Mouse (Mus musculus) embryonic facial prominence, embryonic 12.5 days (tissue): ENCODE results near the gene Celf2. TPM values are rescaled to one million over a fixed set of nuclear protein-coding genes. Genes with fewer than 3 reads are reported as not detected.
A peak's percentile ranks its signal among the peaks of the same experiment; 100 is the strongest.

Experiments used
- ATAC-seq: fragments of 200-750 bp; cut with Nextera tagmentation; 2 replicates; pipeline ENCODE4 v1.8.0; 2017; ENCODE audit not compliant: insufficient number of reproducible peaks, insufficient read depth, low FRiP score, low TSS enrichment
- H3K27ac ChIP-seq: fragments of 300-500 bp; sonication (generic); 2 replicates; pipeline ENCODE4 v1.5.1; 2016; ENCODE audit warnings: mild to moderate bottlenecking
- H3K27me3 ChIP-seq: fragments of 300-500 bp; sonication (generic); 2 replicates; pipeline ENCODE4 v1.6.1; 2016; ENCODE audit warnings: mild to moderate bottlenecking, moderate library complexity
- H3K36me3 ChIP-seq: fragments of 300-500 bp; sonication (generic); 2 replicates; pipeline ENCODE4 v1.6.1; 2016; ENCODE audit warnings: mild to moderate bottlenecking
- H3K4me1 ChIP-seq: fragments of 300-500 bp; sonication (generic); 2 replicates; pipeline ENCODE4 v1.6.1; 2016
- H3K4me2 ChIP-seq: fragments of 300-500 bp; sonication (generic); replicated peaks from 2 replicates; pipeline ENCODE4 v1.6.1; 2016; ENCODE audit warnings: mild to moderate bottlenecking, moderate library complexity
- H3K4me3 ChIP-seq: fragments of 300-500 bp; sonication (generic); 2 replicates; pipeline ENCODE4 v1.5.1; 2016; ENCODE audit warnings: mild to moderate bottlenecking
- H3K9ac ChIP-seq: fragments of 300-500 bp; sonication (generic); 2 replicates; pipeline ENCODE4 v1.6.1; 2016; ENCODE audit warnings: mild to moderate bottlenecking, moderate library complexity
- H3K9me3 ChIP-seq: fragments of 300-500 bp; sonication (generic); 2 replicates; pipeline ENCODE4 v1.6.1; 2016; ENCODE audit warnings: mild to moderate bottlenecking, moderate library complexity
- WGBS: fragments of 180-500 bp; shearing (Covaris S2); methylation state at CpG from one replicate; pipeline ENCODE4 v1.1.7; 2016; 5-methylcytosine and 5-hydroxymethylcytosine counted together
- polyA plus RNA-seq: library from polyadenylated mRNA; unstranded; fragments of >200 nt; fragmentation: Nextera tagmentation; extraction: Ambion mirVana; gene quantifications from 2 replicates; pipeline ENCODE4 v1.2.1, GENCODE M21; 2016

Celf2 gene
- polyA plus RNA-seq, 1 experiment from 2014 or later: 56.8 TPM

DNA sequence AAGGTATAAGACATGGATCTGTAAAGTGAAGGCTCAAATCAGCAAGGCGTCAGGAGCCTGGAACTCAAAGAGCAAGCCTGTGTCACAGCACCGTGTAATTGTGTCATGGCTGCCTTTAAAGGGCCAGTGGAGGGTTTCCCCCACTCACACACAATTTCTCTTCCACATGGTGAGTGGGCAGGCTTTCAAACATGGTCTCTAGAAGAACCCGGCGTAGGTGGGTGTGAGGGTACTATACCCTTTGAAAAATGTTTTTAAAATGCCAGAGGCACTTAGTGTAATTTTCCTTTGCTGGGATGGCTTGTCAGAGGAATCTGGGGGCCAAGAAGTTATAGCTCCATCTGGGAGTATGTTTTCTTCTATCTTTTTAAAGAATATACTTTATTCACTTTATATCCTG is 594.0 kb downstream of the Celf2 start:
- Histone ChIP-seq H3K9me3 (no peaks in the 10 kb centered on the region), H3K27me3 (no peaks in the 10 kb centered on the region), H3K4me1 (0 out of 2 replicates have a peak, but pooled peaks cover 2% of the 10 kb centered on the region), H3K9ac (no peak overlapping the region), H3K4me2 (no peak overlapping the region), H3K4me3 (no peak overlapping the region), H3K36me3 (no peaks in the 10 kb centered on the region), H3K27ac (no peak overlapping the region)
- no peak for ATAC-seq
- 80% methylated on average over 4 of the region's 4 CpGs for WGBS

DNA sequence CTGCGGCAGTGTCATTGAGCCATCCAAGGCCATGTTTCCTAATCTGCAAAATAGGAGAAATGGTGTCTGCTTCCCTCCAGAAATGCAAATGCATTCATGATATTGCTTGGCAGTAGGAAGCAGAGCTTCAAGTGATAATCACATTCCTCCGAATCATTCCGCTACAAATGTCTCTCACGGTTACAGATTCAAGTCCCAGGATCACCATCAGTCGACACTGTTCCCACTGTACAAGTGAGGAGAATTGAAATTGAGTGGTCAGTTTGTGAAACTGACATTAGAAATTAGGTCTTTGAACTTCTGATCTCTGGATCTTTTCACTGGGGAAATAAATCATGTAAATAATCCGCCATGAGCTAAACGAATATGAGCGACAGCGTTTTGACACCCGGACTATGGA is 596.0 kb downstream of the Celf2 start:
- H3K27me3 ChIP-seq: no peaks in the 10 kb centered on the region
- no peaks in the 10 kb centered on the region for H3K9me3 ChIP-seq
- H3K4me2 ChIP-seq: no peak overlapping the region
- 81% methylated on average over 10 of the region's 10 CpGs for WGBS
- H3K36me3 ChIP-seq: no peaks in the 10 kb centered on the region
- H3K9ac ChIP-seq: no peak overlapping the region
- H3K4me3 ChIP-seq: no peak overlapping the region
- ATAC-seq: no peak
- H3K4me1 ChIP-seq: peaks cover 2% of the 10 kb centered on the region; the same call in 1 of the 2 replicates
- H3K27ac ChIP-seq: no peak overlapping the region

DNA sequence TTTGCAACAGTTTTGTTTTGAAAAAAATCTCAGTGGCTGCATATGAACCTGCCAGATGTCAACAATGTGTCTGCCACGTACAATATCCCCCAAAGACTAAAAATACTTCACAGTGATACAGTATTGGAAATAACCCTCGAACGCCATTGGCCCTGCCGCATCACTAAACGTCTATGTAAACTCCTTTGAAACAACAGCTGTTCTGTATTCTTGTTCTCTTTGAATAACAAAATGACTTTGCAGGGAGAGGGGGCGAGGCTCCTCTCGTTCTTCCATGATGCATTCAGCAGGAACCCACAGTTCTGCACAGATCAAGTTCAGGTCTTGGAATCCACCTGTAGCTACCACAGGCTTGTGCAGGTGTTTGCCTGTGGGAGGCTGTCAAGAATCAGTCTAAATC is 597.4 kb downstream of the Celf2 start:
- peaks cover 2% of the 10 kb centered on the region; the same call in 1 of the 2 replicates for H3K4me1 ChIP-seq
- no peaks in the 10 kb centered on the region for H3K27me3 ChIP-seq
- no peak for ATAC-seq
- H3K4me2 ChIP-seq: no peak overlapping the region
- H3K9ac ChIP-seq: no peak overlapping the region
- H3K27ac ChIP-seq: no peak overlapping the region
- WGBS: 53% methylated on average over 7 of the region's 7 CpGs
- H3K36me3 ChIP-seq: no peaks in the 10 kb centered on the region
- H3K9me3 ChIP-seq: no peaks in the 10 kb centered on the region
- no peak overlapping the region for H3K4me3 ChIP-seq

DNA sequence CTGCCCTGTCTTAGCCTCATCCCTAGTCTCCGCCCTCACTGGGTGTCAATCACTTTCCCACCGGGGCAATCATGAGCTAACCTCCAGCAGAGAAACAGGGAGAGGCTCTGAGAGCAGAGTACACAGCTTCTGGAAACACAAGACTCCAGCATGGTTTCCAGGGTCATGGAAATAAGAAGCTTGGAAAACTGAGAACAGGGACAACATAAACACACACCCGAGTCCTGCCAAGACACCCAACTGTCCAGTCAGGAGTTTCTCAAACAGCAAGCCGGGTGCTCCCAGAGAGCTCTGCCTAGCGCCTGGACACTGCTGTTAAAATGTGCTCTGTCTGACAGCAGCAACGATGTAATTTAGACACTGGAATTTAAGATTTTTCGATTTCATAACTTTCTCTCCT is 599.4 kb downstream of the Celf2 start:
- Histone ChIP-seq H3K27ac (no peak overlapping the region), H3K4me2 (no peak overlapping the region), H3K9ac (no peak overlapping the region), H3K27me3 (no peaks in the 10 kb centered on the region), H3K36me3 (no peaks in the 10 kb centered on the region), H3K9me3 (no peaks in the 10 kb centered on the region), H3K4me1 (peaks cover 2% of the 10 kb centered on the region; the same call in 1 of the 2 replicates), H3K4me3 (no peak overlapping the region)
- no peak for ATAC-seq
- 61% methylated on average over 7 of the region's 7 CpGs for WGBS

DNA sequence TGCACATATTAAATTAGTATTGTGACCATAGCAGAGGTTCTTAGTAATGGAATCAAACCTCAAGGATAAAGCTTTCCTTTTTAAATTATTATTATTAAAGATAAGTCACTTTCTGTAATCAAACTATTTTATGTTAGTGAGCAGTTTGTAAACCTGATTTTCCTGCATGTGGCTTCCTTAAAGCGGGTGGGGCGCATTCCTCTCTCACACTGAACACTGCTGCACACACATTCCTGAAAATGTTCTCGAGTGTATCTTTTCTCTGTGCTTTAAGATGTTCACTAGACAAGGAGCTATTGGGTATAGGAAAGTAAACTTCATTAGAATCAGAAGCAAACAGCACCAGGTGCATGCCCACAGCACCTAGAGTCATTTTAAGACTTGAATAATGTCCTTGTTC is 605.0 kb downstream of the Celf2 start:
- no peak overlapping the region for H3K4me2 ChIP-seq
- WGBS: 76% methylated on average over 3 of the region's 3 CpGs
- H3K36me3 ChIP-seq: no peaks in the 10 kb centered on the region
- H3K9ac ChIP-seq: no peak overlapping the region
- ATAC-seq: no peak
- no peaks in the 10 kb centered on the region for H3K9me3 ChIP-seq
- H3K4me1 ChIP-seq: no peaks in the 10 kb centered on the region
- no peak overlapping the region for H3K4me3 ChIP-seq
- no peak overlapping the region for H3K27ac ChIP-seq
- no peaks in the 10 kb centered on the region for H3K27me3 ChIP-seq

DNA sequence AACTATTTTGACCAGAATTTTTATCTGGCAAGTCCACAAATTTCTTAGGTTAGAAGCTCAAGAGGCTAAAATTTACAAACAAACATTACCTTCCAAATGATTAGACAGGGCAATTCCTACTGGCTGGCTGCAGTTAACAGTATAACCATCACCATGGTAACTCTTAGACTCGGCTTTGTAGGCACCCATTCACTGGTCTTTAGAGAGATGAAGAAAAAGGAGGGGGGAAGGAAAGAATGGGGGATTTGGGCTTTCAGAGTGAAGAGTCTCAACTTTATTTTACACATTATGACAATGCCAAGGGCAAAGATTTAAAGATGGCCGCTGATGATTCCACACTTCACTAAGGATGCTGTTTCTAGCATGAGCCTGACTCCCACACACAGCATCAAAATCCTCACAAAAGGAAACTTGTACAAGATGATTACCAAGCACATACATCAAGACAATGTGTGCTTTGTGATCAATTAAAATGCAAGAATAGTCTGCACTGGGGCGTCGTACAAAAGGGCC is 606.1 kb downstream of the Celf2 start:
- Histone ChIP-seq H3K9me3 (no peaks in the 10 kb centered on the region), H3K4me3 (no peak overlapping the region), H3K9ac (no peak overlapping the region), H3K27me3 (no peaks in the 10 kb centered on the region), H3K4me1 (no peaks in the 10 kb centered on the region), H3K36me3 (no peaks in the 10 kb centered on the region), H3K4me2 (no peak overlapping the region), H3K27ac (no peak overlapping the region)
- no peak for ATAC-seq
- WGBS: 64% methylated on average over 4 of the region's 4 CpGs

DNA sequence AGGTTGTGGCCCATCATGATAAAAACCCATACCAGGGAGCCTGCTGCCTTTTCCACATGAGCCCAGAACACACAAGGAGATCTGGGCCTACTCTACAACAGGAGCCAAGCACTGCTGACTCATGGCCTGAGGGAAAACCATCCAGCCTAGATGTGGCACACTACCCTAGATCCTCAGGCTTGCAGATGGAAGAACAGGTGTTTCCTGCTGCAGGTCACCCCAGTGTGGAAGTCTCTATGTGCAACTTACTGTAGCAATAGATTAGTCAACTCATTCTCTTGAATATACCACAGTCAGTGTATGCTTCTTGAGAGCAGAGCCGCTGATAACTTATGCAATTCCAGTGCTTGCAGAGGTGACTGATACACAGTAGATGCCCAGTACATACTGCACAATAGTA is 612.5 kb downstream of the Celf2 start:
- H3K4me2 ChIP-seq: no peak overlapping the region
- 92% methylated on average over 1 of the region's 1 CpGs for WGBS

DNA sequence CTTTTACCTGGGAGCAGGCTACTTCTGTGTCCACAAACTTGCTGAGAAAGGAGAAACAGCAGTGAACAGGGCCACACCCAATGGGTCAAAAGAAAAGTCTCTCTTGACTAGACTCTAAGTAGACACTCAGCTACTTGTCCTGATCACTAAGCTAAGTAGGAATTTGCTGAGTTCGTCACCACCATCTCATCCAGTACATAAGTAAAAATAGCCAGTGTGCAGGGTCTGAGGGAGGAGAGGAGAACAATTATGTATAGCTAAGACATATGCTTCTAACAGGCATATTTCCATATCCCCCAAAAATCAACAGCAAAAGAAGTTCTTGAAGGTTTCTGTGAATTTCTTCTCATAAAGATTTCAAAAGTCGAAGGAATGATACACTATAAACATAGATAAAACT is 615.8 kb downstream of the Celf2 start:
- H3K4me3 ChIP-seq: no peak overlapping the region
- WGBS: 72% methylated on average over 2 of the region's 2 CpGs
- H3K9ac ChIP-seq: no peak overlapping the region
- H3K4me1 ChIP-seq: no peaks in the 10 kb centered on the region
- no peak overlapping the region for H3K4me2 ChIP-seq
- H3K27me3 ChIP-seq: no peaks in the 10 kb centered on the region
- H3K36me3 ChIP-seq: no peaks in the 10 kb centered on the region
- no peak for ATAC-seq
- H3K27ac ChIP-seq: no peak overlapping the region
- no peaks in the 10 kb centered on the region for H3K9me3 ChIP-seq

More for the DNA sequence above, 612.5 kb downstream of the Celf2 start:
- no peak for ATAC-seq
- Histone ChIP-seq H3K36me3 (no peaks in the 10 kb centered on the region), H3K4me3 (no peak overlapping the region), H3K4me1 (no peaks in the 10 kb centered on the region), H3K9me3 (no peaks in the 10 kb centered on the region), H3K27ac (no peak overlapping the region), H3K9ac (no peak overlapping the region), H3K27me3 (no peaks in the 10 kb centered on the region)

DNA sequence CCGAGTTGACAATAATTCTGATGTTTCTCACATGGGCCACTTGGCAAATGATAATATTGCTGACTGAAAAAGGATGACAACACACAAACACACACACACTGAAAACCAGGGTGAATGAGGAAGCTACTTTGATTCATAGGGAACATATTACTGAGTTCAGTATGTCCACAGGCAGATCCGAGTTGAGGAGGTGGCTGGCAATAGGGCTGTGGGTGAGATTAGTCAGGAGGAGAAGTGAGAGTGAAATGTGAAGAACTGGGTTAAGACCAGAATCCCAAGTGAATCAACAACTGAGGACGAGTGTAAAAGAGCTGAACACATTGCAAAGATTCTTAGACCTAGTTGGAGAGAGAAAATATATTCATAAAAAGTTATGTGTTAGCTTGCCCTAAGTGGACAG is 616.3 kb downstream of the Celf2 start:
- WGBS: 75% methylated on average over 3 of the region's 3 CpGs
- Histone ChIP-seq H3K27ac (no peak overlapping the region), H3K4me1 (no peaks in the 10 kb centered on the region), H3K4me2 (no peak overlapping the region), H3K4me3 (no peak overlapping the region), H3K27me3 (no peaks in the 10 kb centered on the region), H3K36me3 (no peaks in the 10 kb centered on the region), H3K9ac (no peak overlapping the region), H3K9me3 (no peaks in the 10 kb centered on the region)
- ATAC-seq: no peak

DNA sequence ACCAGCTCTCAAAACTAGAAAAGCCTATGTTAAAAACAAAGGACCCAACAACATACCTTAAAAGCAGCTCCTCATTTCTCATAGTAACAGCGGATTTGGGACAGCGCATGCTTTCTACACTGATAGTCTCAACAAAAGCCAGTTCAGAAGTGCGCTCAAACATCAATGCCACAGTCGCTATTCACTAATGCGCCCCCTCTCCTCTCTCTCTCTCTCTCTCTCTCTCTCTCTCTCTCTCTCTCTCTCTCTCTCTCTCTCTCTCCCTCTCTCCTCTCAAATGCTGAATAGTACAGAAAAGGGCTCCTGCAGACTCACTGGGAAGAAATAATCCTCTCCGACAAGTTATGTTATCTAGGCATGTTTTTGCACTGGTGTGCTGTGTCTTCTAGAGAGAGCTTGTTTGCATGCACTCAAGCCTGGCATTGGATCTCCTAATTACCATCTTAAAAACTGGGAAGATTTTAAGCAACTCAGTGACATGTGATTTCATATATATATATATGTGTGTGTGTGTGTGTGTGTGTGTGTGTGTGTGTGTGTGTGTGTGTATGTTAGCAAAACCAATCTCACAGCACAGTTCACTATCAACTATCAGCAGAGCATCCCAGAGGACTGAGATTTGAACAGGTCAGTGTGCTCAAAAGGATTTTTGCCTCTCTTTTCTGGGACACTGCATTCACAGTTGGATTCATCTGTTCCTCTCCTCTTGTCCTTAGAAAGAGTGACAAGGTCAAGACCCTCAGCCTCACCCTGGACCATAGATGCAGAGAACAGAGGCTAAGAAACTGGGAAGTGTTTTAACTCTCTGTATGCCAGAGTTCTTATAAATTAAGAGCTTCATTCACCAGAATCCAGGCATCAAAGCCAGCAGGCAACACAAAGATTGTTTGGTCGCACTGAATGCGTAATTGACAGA is 624.3 kb downstream of the Celf2 start:
- no peak overlapping the region for H3K4me2 ChIP-seq
- H3K9ac ChIP-seq: 0 out of 2 replicates have a peak overlapping the region, but pooled peaks have one; percentile 27
- ATAC-seq: no peak

DNA sequence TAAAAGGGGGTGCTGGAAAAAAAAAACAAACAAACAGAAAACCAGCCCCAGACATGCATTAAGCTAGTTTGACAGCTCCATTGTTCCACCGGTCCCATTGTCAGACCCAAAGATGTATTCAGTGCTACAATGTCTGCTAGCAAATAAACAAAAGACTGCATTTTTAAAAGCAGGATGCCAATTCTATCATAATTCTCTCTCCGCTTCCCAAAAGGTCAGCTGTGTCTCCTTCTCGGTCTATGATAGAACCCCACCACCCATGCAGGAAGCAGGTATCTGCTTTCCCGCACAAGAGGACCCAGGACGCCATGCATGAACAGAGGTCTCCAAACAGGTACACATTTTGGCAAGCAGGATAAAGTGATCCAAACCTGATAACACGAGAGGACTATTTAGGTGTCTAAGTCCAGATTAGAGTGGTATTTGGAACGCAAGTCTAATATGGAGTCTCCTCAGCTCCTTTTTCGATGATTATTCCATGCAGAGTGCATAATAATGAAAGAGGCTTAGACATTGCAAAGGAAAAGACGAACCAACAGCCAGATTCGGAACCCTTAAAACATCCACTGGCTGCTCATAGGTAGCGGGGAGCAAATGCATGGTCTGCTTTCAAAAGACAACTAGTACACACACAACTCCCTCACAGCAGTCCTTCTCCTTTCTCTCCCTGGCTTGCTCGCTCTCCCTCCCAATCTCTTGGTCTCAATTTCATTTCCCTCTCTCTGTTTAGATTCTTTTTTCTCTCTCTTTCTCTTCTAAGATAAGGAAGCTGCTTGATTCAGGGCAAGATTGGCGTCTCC is 625.2 kb downstream of the Celf2 start:
- Histone ChIP-seq H3K36me3 (no peaks in the 10 kb centered on the region), H3K4me3 (peak overlapping the region; percentile 12; the same call in 1 of the 2 replicates), H3K9ac (0 out of 2 replicates have a peak overlapping the region, but pooled peaks have one; percentile 27), H3K27ac (peak overlapping the region; percentile 30; the same call in 1 of the 2 replicates), H3K4me2 (no peak overlapping the region), H3K4me1 (no peaks in the 10 kb centered on the region), H3K27me3 (no peaks in the 10 kb centered on the region), H3K9me3 (no peaks in the 10 kb centered on the region)
- ATAC-seq: no peak
- 69% methylated on average over 13 of the region's 13 CpGs for WGBS

More for the DNA sequence above, 624.3 kb downstream of the Celf2 start:
- no peaks in the 10 kb centered on the region for H3K27me3 ChIP-seq
- 0 out of 2 replicates have a peak overlapping the region, but pooled peaks have one; percentile 3 for H3K27ac ChIP-seq
- no peaks in the 10 kb centered on the region for H3K9me3 ChIP-seq
- H3K36me3 ChIP-seq: no peaks in the 10 kb centered on the region
- 48% methylated on average over 8 of the region's 8 CpGs for WGBS
- 0 out of 2 replicates have a peak overlapping the region, but pooled peaks have one; percentile 12 for H3K4me3 ChIP-seq
- no peaks in the 10 kb centered on the region for H3K4me1 ChIP-seq
